Mouse (Mus musculus): ENCODE measurements around the gene Bcan. TPM values are rescaled to one million over a fixed set of nuclear protein-coding genes. Genes with fewer than 3 reads are reported as not detected.
A peak's percentile ranks its signal among the peaks of the same experiment; 100 is the strongest.

Bcan gene
- total and polyA plus RNA-seq, 2 experiments from 2014 or later, result 180 to 284 TPM

DNA sequence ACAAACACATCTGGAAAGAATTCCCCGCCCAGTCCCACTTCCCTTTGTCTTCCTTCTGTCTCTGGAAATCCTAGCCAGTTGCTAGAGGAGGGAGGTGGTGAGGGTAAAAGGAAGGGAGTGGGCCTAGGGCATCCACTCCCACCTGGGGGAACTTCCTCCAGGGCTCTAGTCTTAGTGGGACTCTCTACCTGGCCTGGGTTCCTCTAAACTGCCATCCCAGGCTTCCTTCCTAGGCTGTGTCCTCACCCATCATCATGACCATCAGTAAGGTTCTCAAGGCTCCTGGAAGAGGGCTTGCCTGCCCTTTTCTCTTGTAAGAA is 53.5 kb downstream of the Bcan start:
- Histone ChIP-seq H3K4me3 (ENCODE audit: low read depth, low read length) (no peak overlapping the region), H3K9ac (replicated peaks; ENCODE audit: low read length, poor library complexity, severe bottlenecking) (no peak overlapping the region), H3K4me1 (ENCODE audit: insufficient read depth, low read length) (peaks cover 14% of the 10 kb centered on the region)

DNA sequence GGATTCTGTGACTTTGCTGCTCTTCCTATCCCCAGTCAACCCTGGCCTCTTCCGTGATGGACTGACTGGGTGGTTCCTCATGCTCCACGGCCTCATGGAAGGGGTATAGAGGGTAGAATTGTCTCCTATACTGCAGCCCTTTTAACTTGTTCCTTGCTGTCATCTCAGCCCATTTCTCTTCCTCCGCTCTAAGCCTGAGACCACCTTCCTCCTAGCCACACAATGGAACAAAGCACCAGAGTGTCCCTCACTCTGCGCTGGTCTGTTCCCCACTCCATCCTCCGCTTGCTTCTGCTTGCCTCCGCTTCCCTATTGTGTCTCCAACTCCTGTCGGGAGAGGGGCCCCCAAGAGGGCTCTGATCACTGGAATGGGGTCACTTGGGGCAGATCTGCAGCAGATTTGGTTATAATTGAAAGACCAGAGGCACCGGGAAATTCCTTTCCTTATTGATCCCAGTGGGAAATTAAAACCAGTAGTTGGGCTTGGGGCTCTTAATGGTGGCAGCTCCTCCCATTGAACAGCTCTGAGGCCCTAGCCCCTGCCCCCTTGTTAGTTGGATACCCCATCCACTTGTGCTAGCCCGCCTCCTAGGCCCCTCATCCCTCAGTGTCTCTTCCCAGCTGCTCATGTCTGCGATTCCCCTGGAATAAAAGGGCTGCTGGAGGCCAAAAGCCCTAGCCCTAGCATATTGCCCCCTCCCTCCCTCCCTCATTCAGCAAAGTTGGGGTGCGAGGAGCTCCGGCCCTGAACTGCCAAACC is 54.1 kb downstream of the Bcan start:
- DNase-seq (ENCODE audit: low spot score) (no peak), ATAC-seq (ENCODE audit: low FRiP score) (no peak)
- H3K4me3 ChIP-seq (ENCODE audit: low read depth, low read length), result no peak overlapping the region
- H3K9me3 ChIP-seq (ENCODE audit: low read length), result no peaks in the 10 kb centered on the region
- no peak overlapping the region for H3K27ac ChIP-seq (ENCODE audit: low read depth, low read length)
- no peak overlapping the region for H3K9ac ChIP-seq (replicated peaks; ENCODE audit: low read length, poor library complexity, severe bottlenecking)
- H3K36me3 ChIP-seq (ENCODE audit: insufficient read depth, low read length), result peaks cover 15% of the 10 kb centered on the region
- peaks cover 14% of the 10 kb centered on the region for H3K4me1 ChIP-seq (ENCODE audit: insufficient read depth, low read length)
- no peak overlapping the region for H3K4me2 ChIP-seq (ENCODE audit: low read depth, low read length, poor library complexity, severe bottlenecking)
- TF ChIP-seq CTCF (IDR thresholded peaks at IDR 0.05), result no peak
- H3K27me3 ChIP-seq (ENCODE audit: insufficient read depth, low read length), result 0 out of 2 replicates have a peak, but pooled peaks cover 4% of the 10 kb centered on the region
- WGBS, result 34% methylated on average over 12 of the region's 12 CpGs

More for the DNA sequence above, 53.5 kb downstream of the Bcan start:
- DNase-seq (ENCODE audit: low spot score) (no peak), ATAC-seq (ENCODE audit: low FRiP score) (no peak)
- Histone ChIP-seq H3K4me2 (ENCODE audit: low read depth, low read length, poor library complexity, severe bottlenecking) (no peak overlapping the region), H3K27ac (ENCODE audit: low read depth, low read length) (no peak overlapping the region), H3K36me3 (ENCODE audit: insufficient read depth, low read length) (peaks cover 9% of the 10 kb centered on the region), H3K9me3 (ENCODE audit: low read length) (no peaks in the 10 kb centered on the region), H3K27me3 (ENCODE audit: insufficient read depth, low read length) (0 out of 2 replicates have a peak, but pooled peaks cover 4% of the 10 kb centered on the region)
- 45% methylated on average over 1 of the region's 1 CpGs for WGBS
- no peak for TF ChIP-seq CTCF (IDR thresholded peaks at IDR 0.05)

DNA sequence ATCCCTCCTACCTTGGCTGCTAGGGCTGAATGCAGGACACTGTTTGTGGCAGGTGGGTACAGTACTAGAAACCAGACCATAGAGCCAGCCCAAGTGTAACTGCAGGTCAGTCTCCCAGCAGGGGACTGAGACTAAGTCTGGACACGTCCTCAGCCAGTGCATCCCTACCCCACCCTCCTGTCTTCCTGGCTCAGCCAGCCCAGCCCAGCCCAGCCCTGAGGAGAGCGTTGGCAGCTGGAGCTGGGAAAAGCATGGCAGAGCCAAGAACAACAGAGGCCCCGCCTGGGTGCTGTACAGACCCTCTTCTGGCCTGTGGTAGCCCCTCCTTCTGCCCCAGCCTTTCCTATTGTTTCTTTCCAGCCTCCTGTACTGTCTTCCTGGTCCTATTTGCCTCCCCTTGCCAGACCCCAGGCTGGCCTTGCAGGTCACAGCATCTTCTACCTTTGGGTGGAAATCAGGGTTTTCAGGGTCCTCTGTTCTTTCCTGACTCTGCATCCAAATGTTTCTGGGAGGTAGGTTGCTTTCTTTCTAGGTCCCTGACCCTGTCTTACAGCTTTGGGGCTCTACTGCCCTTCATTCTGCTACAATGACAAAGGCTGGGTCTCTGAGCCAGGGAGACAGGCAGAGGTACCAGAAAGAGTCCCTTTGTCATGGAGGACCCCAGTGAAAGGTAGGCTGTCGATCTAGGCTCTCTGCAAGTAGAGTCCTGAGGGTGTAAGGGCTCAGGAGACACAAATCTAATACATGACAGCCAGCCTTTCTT is 55.0 kb downstream of the Bcan start:
- H3K9me3 ChIP-seq (ENCODE audit: low read length), result no peaks in the 10 kb centered on the region
- H3K4me3 ChIP-seq (ENCODE audit: low read depth, low read length), result no peak overlapping the region
- ATAC-seq (ENCODE audit: low FRiP score) (no peak), DNase-seq (ENCODE audit: low spot score) (no peak)
- H3K36me3 ChIP-seq (ENCODE audit: insufficient read depth, low read length), result peaks cover 19% of the 10 kb centered on the region
- 24% methylated on average over 4 of the region's 4 CpGs for whole genome bisulfite sequencing
- TF ChIP-seq CTCF (IDR thresholded peaks at IDR 0.05), result no peak
- 0 out of 2 replicates have a peak, but pooled peaks cover 4% of the 10 kb centered on the region for H3K27me3 ChIP-seq (ENCODE audit: insufficient read depth, low read length)
- no peak overlapping the region for H3K9ac ChIP-seq (replicated peaks; ENCODE audit: low read length, poor library complexity, severe bottlenecking)
- H3K27ac ChIP-seq (ENCODE audit: low read depth, low read length), result 0 out of 2 replicates have a peak overlapping the region, but pooled peaks have one; percentile 12
- H3K4me1 ChIP-seq (ENCODE audit: insufficient read depth, low read length), result peaks cover 14% of the 10 kb centered on the region
- no peak overlapping the region for H3K4me2 ChIP-seq (ENCODE audit: low read depth, low read length, poor library complexity, severe bottlenecking)

DNA sequence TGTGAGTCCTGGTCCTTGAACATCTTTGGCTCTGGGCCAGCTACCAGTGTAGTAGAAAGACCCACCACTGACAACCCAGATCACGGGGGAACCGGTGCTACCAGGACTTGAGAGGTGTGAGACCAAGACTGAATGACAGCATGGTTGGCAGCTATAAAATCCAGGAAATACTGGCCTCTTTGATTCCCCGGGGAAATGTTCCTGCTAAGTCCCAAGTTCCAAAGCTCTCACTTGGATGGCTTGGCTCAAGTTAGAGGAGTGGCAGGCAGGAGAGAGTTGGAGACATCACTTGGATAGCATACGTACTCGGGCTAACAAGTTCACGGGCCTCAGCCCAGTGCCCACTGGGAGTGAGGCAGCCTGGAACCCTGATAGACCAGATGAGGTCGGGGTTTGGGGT is 56.4 kb downstream of the Bcan start:
- ATAC-seq (ENCODE audit: low FRiP score), result no peak
- Histone ChIP-seq H3K9me3 (ENCODE audit: low read length) (no peaks in the 10 kb centered on the region), H3K4me3 (ENCODE audit: low read depth, low read length) (no peak overlapping the region), H3K27ac (ENCODE audit: low read depth, low read length) (no peak overlapping the region), H3K9ac (replicated peaks; ENCODE audit: low read length, poor library complexity, severe bottlenecking) (no peak overlapping the region), H3K27me3 (ENCODE audit: insufficient read depth, low read length) (0 out of 2 replicates have a peak, but pooled peaks cover 4% of the 10 kb centered on the region), H3K4me2 (ENCODE audit: low read depth, low read length, poor library complexity, severe bottlenecking) (no peak overlapping the region), H3K36me3 (ENCODE audit: insufficient read depth, low read length) (peaks cover 29% of the 10 kb centered on the region), H3K4me1 (ENCODE audit: insufficient read depth, low read length) (peaks cover 14% of the 10 kb centered on the region)
- DNase-seq (ENCODE audit: low spot score), result no peak
- TF ChIP-seq CTCF (IDR thresholded peaks at IDR 0.05), result no peak
- WGBS, result 82% methylated on average over 7 of the region's 7 CpGs

DNA sequence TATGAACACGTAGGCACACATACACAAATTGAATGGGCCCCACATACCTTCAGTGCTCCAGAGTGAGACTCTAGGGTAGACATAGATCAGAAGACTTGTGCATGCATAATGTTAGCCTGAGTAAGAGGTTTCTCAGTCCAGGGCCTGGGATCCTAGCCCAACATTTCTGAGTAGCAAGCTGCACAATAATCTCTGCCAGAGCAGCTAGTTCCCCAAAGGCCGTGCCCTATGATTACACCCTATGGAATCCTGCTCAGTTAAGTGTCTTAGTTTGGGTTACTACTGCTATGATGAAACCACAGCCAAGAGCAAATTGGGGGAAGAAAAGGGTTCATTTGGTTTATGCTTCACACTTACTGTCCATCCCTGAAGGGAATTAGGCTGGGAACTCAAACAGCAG is 57.6 kb downstream of the Bcan start:
- Histone ChIP-seq H3K4me3 (ENCODE audit: low read depth, low read length) (no peak overlapping the region), H3K36me3 (ENCODE audit: insufficient read depth, low read length) (peaks cover 40% of the 10 kb centered on the region), H3K4me2 (ENCODE audit: low read depth, low read length, poor library complexity, severe bottlenecking) (no peak overlapping the region), H3K4me1 (ENCODE audit: insufficient read depth, low read length) (peaks cover 5% of the 10 kb centered on the region), H3K27ac (ENCODE audit: low read depth, low read length) (no peak overlapping the region), H3K27me3 (ENCODE audit: insufficient read depth, low read length) (no peaks in the 10 kb centered on the region), H3K9me3 (ENCODE audit: low read length) (no peaks in the 10 kb centered on the region), H3K9ac (replicated peaks; ENCODE audit: low read length, poor library complexity, severe bottlenecking) (no peak overlapping the region)
- TF ChIP-seq CTCF (IDR thresholded peaks at IDR 0.05), result no peak
- WGBS, result 88% methylated on average over 2 of the region's 2 CpGs
- ATAC-seq (ENCODE audit: low FRiP score) (no peak), DNase-seq (ENCODE audit: low spot score) (no peak)

DNA sequence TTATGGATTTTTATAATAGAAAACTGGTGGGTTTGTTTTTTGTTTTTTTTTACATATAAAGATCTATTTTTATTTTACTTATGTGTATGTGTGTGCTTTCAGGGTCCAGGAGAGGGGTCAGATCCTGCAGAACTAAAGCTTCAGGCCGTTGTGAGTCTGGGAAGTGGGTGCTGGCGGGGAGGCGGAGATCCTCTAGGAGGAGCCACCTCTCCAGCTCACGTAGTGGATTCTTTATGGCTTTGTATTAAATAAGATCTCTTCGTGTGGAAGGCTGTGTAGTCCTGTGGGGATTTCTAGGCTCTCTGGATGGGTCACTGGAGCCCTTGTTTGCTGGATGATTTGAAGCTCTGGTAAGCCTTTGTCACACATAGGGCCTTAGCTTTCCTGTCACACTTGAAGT is 59.4 kb downstream of the Bcan start:
- no peak overlapping the region for H3K9ac ChIP-seq (replicated peaks; ENCODE audit: low read length, poor library complexity, severe bottlenecking)
- H3K4me3 ChIP-seq (ENCODE audit: low read depth, low read length), result no peak overlapping the region
- peaks cover 40% of the 10 kb centered on the region for H3K36me3 ChIP-seq (ENCODE audit: insufficient read depth, low read length)
- H3K4me2 ChIP-seq (ENCODE audit: low read depth, low read length, poor library complexity, severe bottlenecking), result no peak overlapping the region
- no peak overlapping the region for H3K27ac ChIP-seq (ENCODE audit: low read depth, low read length)
- no peak for ATAC-seq (ENCODE audit: low FRiP score)
- H3K4me1 ChIP-seq (ENCODE audit: insufficient read depth, low read length), result no peaks in the 10 kb centered on the region
- WGBS, result 57% methylated on average over 5 of the region's 5 CpGs
- no peak for DNase-seq (ENCODE audit: low spot score)
- no peaks in the 10 kb centered on the region for H3K27me3 ChIP-seq (ENCODE audit: insufficient read depth, low read length)
- TF ChIP-seq CTCF (IDR thresholded peaks at IDR 0.05), result no peak
- H3K9me3 ChIP-seq (ENCODE audit: low read length), result no peaks in the 10 kb centered on the region

Other genes starting within 250 kb of the Bcan start
- gene Ntrk1, start 205.1 kb downstream of the Bcan start, total RNA-seq (2014; rRNA removed), result 1.1 and 2.4 TPM in 2 replicates
- 1.7 and 1.8 TPM in 2 replicates for gene Ntrk1, start 205.1 kb downstream of the Bcan start, polyA plus RNA-seq (2015; fragmentation: Nextera tagmentation; extraction: Ambion mirVana)
- 0.16 and 0.42 TPM in 2 replicates for gene Insrr, start 203.3 kb downstream of the Bcan start, total RNA-seq (2014; rRNA removed)
- 0.25 and 0.27 TPM in 2 replicates for gene Insrr, start 203.3 kb downstream of the Bcan start, polyA plus RNA-seq (2015; fragmentation: Nextera tagmentation; extraction: Ambion mirVana)
- gene Pear1, start 175.9 kb downstream of the Bcan start, total RNA-seq (2014; rRNA removed), result 15.6 and 19.0 TPM in 2 replicates
- gene Pear1, start 175.9 kb downstream of the Bcan start, polyA plus RNA-seq (2015; fragmentation: Nextera tagmentation; extraction: Ambion mirVana), result 5.7 and 6.1 TPM in 2 replicates
- gene Sh2d2a, start 153.5 kb downstream of the Bcan start, total RNA-seq (2014; rRNA removed), result not detected in 2 replicates
- not detected in 2 replicates for gene Sh2d2a, start 153.5 kb downstream of the Bcan start, polyA plus RNA-seq (2015; fragmentation: Nextera tagmentation; extraction: Ambion mirVana)
- 92.6 and 94.8 TPM in 2 replicates for gene Prcc, start 114.6 kb downstream of the Bcan start, total RNA-seq (2014; rRNA removed)
- gene Prcc, start 114.6 kb downstream of the Bcan start, polyA plus RNA-seq (2015; fragmentation: Nextera tagmentation; extraction: Ambion mirVana), result 21.1 and 24.3 TPM in 2 replicates
- 86.5 and 89.7 TPM in 2 replicates for gene Hdgf, start 93.9 kb downstream of the Bcan start, total RNA-seq (2014; rRNA removed)
- gene Hdgf, start 93.9 kb downstream of the Bcan start, polyA plus RNA-seq (2015; fragmentation: Nextera tagmentation; extraction: Ambion mirVana), result 135 and 139 TPM in 2 replicates
- gene Mrpl24, start 80.7 kb downstream of the Bcan start, total RNA-seq (2014; rRNA removed), result 41.3 and 41.7 TPM in 2 replicates
- 37.2 and 39.7 TPM in 2 replicates for gene Mrpl24, start 80.7 kb downstream of the Bcan start, polyA plus RNA-seq (2015; fragmentation: Nextera tagmentation; extraction: Ambion mirVana)
- 20.5 and 21.0 TPM in 2 replicates for gene Isg20l2, start 69.9 kb downstream of the Bcan start, total RNA-seq (2014; rRNA removed)
- gene Isg20l2, start 69.9 kb downstream of the Bcan start, polyA plus RNA-seq (2015; fragmentation: Nextera tagmentation; extraction: Ambion mirVana), result 13.6 and 14.7 TPM in 2 replicates
- gene Rrnad1, start 69.5 kb downstream of the Bcan start, total RNA-seq (2014; rRNA removed), result 27.8 and 28.2 TPM in 2 replicates
- gene Rrnad1, start 69.5 kb downstream of the Bcan start, polyA plus RNA-seq (2015; fragmentation: Nextera tagmentation; extraction: Ambion mirVana), result 17.6 and 19.1 TPM in 2 replicates
- 19.2 and 27.1 TPM in 2 replicates for gene Crabp2, start 51.6 kb downstream of the Bcan start, total RNA-seq (2014; rRNA removed)
- 49.0 and 50.8 TPM in 2 replicates for gene Crabp2, start 51.6 kb downstream of the Bcan start, polyA plus RNA-seq (2015; fragmentation: Nextera tagmentation; extraction: Ambion mirVana)
- gene Nes, start 29.2 kb downstream of the Bcan start, total RNA-seq (2014; rRNA removed), result 22.4 and 37.1 TPM in 2 replicates
- gene Nes, start 29.2 kb downstream of the Bcan start, polyA plus RNA-seq (2015; fragmentation: Nextera tagmentation; extraction: Ambion mirVana), result 8.2 and 8.8 TPM in 2 replicates
- 2.4 and 3.0 TPM in 2 replicates for gene Hapln2, start 27.4 kb upstream of the Bcan start, total RNA-seq (2014; rRNA removed)
- 0.83 and 0.85 TPM in 2 replicates for gene Hapln2, start 27.4 kb upstream of the Bcan start, polyA plus RNA-seq (2015; fragmentation: Nextera tagmentation; extraction: Ambion mirVana)
- gene Gpatch4, start 42.9 kb upstream of the Bcan start, total RNA-seq (2014; rRNA removed), result 7.8 and 18.5 TPM in 2 replicates
- 32.3 and 35.7 TPM in 2 replicates for gene Gpatch4, start 42.9 kb upstream of the Bcan start, polyA plus RNA-seq (2015; fragmentation: Nextera tagmentation; extraction: Ambion mirVana)
- 85.2 and 123 TPM in 2 replicates for gene Naxe, start 58.3 kb upstream of the Bcan start, total RNA-seq (2014; rRNA removed)
- 166 and 176 TPM in 2 replicates for gene Naxe, start 58.3 kb upstream of the Bcan start, polyA plus RNA-seq (2015; fragmentation: Nextera tagmentation; extraction: Ambion mirVana)
- not detected in 2 replicates for gene Ttc24, start 78.1 kb upstream of the Bcan start, total RNA-seq (2014; rRNA removed)
- not detected in 2 replicates for gene Ttc24, start 78.1 kb upstream of the Bcan start, polyA plus RNA-seq (2015; fragmentation: Nextera tagmentation; extraction: Ambion mirVana)
- 3.1 and 5.4 TPM in 2 replicates for gene Iqgap3, start 81.7 kb upstream of the Bcan start, total RNA-seq (2014; rRNA removed)
- gene Iqgap3, start 81.7 kb upstream of the Bcan start, polyA plus RNA-seq (2015; fragmentation: Nextera tagmentation; extraction: Ambion mirVana), result 1.2 and 1.4 TPM in 2 replicates
- 45.5 and 59.6 TPM in 2 replicates for gene Mef2d, start 142.1 kb upstream of the Bcan start, total RNA-seq (2014; rRNA removed)
- 21.5 and 26.1 TPM in 2 replicates for gene Mef2d, start 142.1 kb upstream of the Bcan start, polyA plus RNA-seq (2015; fragmentation: Nextera tagmentation; extraction: Ambion mirVana)

All from midbrain, postnatal 0 days (tissue).